Comparison of ENCODE assay signal across 15 mouse cellular contexts in the genomic region with DNA sequence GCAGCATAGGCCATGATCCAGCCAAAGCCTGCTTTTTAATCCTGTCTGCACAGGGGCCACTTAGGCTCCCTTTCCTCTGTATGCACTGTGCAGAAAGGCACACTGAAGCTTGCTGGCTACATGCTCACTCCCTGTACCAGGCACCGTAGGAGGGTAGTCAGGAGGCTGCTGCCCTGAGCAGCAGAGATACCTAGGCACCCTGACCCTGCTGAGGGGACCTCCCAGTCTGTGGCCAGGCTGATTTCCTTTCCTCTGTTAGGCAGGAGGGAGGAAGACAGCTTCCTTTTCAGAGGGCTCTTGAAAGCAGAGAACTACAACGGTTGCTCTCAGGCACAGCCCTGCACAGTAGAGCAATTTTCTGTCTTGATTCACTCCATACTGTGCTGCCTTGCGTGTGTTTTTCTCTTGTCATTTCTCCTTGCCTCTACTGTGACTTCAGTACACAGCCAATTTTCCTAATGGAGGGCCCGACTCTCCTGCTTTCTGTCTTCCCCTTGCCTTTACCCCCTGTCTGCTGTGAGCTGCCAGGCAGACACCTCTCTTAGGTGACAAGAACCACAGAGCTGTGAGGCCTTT. TPM values are rescaled to one million over a fixed set of nuclear protein-coding genes. Genes with fewer than 3 reads are reported as not detected.
A peak's percentile ranks its signal among the peaks of the same experiment; 100 is the strongest.
DNase-seq lines count a peak whose midpoint lies in the region; ATAC-seq lines count a peak whose summit lies in the region.
"Had no signal": no experiment of that assay in that cellular context is flagged by ENCODE, and none has a peak within 500 bp of the region (broad histone marks: within the 10 kb centered on the region; RNA-seq: fewer than 3 reads in every experiment).

No protein-coding gene starts in this region.

- WGBS in hindbrain, embryonic 13.5 days = 26% methylated on average over 4 of the region's 4 CpGs
- 20% methylated on average over 4 of the region's 4 CpGs for WGBS in hindbrain, embryonic 10.5 days
- 30% methylated on average over 4 of the region's 4 CpGs for WGBS in embryonic facial prominence, embryonic 15.5 days
- WGBS in intestine, embryonic 16.5 days = 50% methylated on average over 4 of the region's 4 CpGs

- H3K4me2 ChIP-seq in hindbrain, embryonic 13.5 days = peak overlapping the region; percentile 42
- H3K4me2 ChIP-seq in embryonic facial prominence, embryonic 15.5 days (replicated peaks) = peak overlapping the region; percentile 92; the same call in 1 of the 2 replicates
- H3K4me2 ChIP-seq in intestine, embryonic 16.5 days (ENCODE audit: low read depth, low read length) = no peak overlapping the region
- H3K4me2 ChIP-seq: forebrain, embryonic 13.5 days; stomach, embryonic 15.5 days had no signal

- H3K27me3 ChIP-seq in hindbrain, embryonic 13.5 days = peaks cover 89% of the 10 kb centered on the region
- H3K27me3 ChIP-seq in hindbrain, embryonic 10.5 days (ENCODE audit: insufficient read depth, poor library complexity, severe bottlenecking) = peaks cover 76% of the 10 kb centered on the region
- peaks cover 47% of the 10 kb centered on the region for H3K27me3 ChIP-seq in embryonic facial prominence, embryonic 15.5 days
- H3K27me3 ChIP-seq in intestine, embryonic 16.5 days (replicated peaks; ENCODE audit: control insufficient read depth, insufficient read depth, low read length) = peaks cover 46% of the 10 kb centered on the region

- no peaks in the 10 kb centered on the region for H3K9me3 ChIP-seq in hindbrain, embryonic 13.5 days
- H3K9me3 ChIP-seq in hindbrain, embryonic 10.5 days = no peaks in the 10 kb centered on the region
- no peaks in the 10 kb centered on the region for H3K9me3 ChIP-seq in embryonic facial prominence, embryonic 15.5 days (replicated peaks)
- H3K9me3 ChIP-seq in intestine, embryonic 16.5 days (ENCODE audit: control insufficient read depth, low read length) = no peaks in the 10 kb centered on the region
- H3K9me3 ChIP-seq: forebrain, embryonic 13.5 days; stomach, embryonic 15.5 days had no signal

- H3K4me1 ChIP-seq in hindbrain, embryonic 13.5 days (replicated peaks) = peaks cover 16% of the 10 kb centered on the region
- peaks cover 30% of the 10 kb centered on the region for H3K4me1 ChIP-seq in hindbrain, embryonic 10.5 days (replicated peaks)
- peaks cover 17% of the 10 kb centered on the region for H3K4me1 ChIP-seq in embryonic facial prominence, embryonic 15.5 days
- H3K4me1 ChIP-seq in intestine, embryonic 16.5 days (ENCODE audit: control insufficient read depth, insufficient read depth, low read length) = no peaks in the 10 kb centered on the region

- no peaks in the 10 kb centered on the region for H3K36me3 ChIP-seq in hindbrain, embryonic 13.5 days
- H3K36me3 ChIP-seq in hindbrain, embryonic 10.5 days = no peaks in the 10 kb centered on the region
- H3K36me3 ChIP-seq in embryonic facial prominence, embryonic 15.5 days = no peaks in the 10 kb centered on the region
- no peaks in the 10 kb centered on the region for H3K36me3 ChIP-seq in intestine, embryonic 16.5 days (ENCODE audit: control insufficient read depth, insufficient read depth, low read length)
- H3K36me3 ChIP-seq: stomach, embryonic 15.5 days had no signal

- H3K4me3 ChIP-seq in hindbrain, embryonic 13.5 days = peak overlapping the region; percentile 41; the same call in 1 of the 2 replicates
- no peak overlapping the region for H3K4me3 ChIP-seq in hindbrain, embryonic 10.5 days
- peak overlapping the region; percentile 54; the same call in 1 of the 2 replicates for H3K4me3 ChIP-seq in embryonic facial prominence, embryonic 15.5 days (replicated peaks)
- H3K4me3 ChIP-seq in intestine, embryonic 16.5 days (ENCODE audit: low read length) = no peak overlapping the region
- H3K4me3 ChIP-seq: forebrain, embryonic 13.5 days; stomach, embryonic 15.5 days had no signal

- ATAC-seq in hindbrain, embryonic 13.5 days (ENCODE audit: low FRiP score) = no peak
- ATAC-seq in CD4-positive, CD25-positive, alpha-beta regulatory T cell, adult 4 months = peak; percentile 22
- no peak; the same call in 1 of the 2 replicates for ATAC-seq in embryonic facial prominence, embryonic 15.5 days (ENCODE audit: insufficient number of reproducible peaks, low FRiP score, low TSS enrichment, low read depth)
- no peak for ATAC-seq in intestine, embryonic 16.5 days
- ATAC-seq: forebrain, embryonic 13.5 days had no signal

- no peak for DNase-seq in hindbrain, embryonic 10.5 days (ENCODE audit: low spot score)
- peak; percentile 66 for DNase-seq in naive thymus-derived CD4-positive, alpha-beta T cell, adult 2 months (ENCODE audit: low read depth)
- no peak for DNase-seq in adrenal gland, postnatal 4 days (ENCODE audit: low spot score in 2 of 2)
- no peak for DNase-seq in lung, postnatal 4 days
- DNase-seq: adrenal gland, postnatal 14 days; cerebellum, postnatal 10 days had no signal

- H3K27ac ChIP-seq in hindbrain, embryonic 13.5 days = peak overlapping the region; percentile 40
- H3K27ac ChIP-seq in hindbrain, embryonic 10.5 days = no peak overlapping the region
- H3K27ac ChIP-seq in embryonic facial prominence, embryonic 15.5 days (replicated peaks) = no peak overlapping the region
- H3K27ac ChIP-seq in intestine, embryonic 16.5 days (ENCODE audit: low read length) = no peak overlapping the region
- H3K27ac ChIP-seq: forebrain, embryonic 13.5 days; stomach, embryonic 15.5 days had no signal

- H3K9ac ChIP-seq in hindbrain, embryonic 13.5 days = peak overlapping the region; percentile 13
- no peak overlapping the region for H3K9ac ChIP-seq in embryonic facial prominence, embryonic 15.5 days
- H3K9ac ChIP-seq in intestine, embryonic 16.5 days (ENCODE audit: low read depth, low read length) = no peak overlapping the region
- H3K9ac ChIP-seq: forebrain, embryonic 13.5 days; stomach, embryonic 15.5 days had no signal

RNA-seq across cellular contexts. Expression of gene 4930412O13Rik, which starts 9.8 kb away (rescaled TPM):
- 1.1 and 2.5 TPM in 2 replicates for polyA plus RNA-seq in hindbrain, embryonic 13.5 days (2015; fragmentation: Nextera tagmentation; extraction: Ambion mirVana)
- 0.75 and 1.0 TPM in 2 replicates for polyA plus RNA-seq in hindbrain, embryonic 10.5 days (2016; fragmentation: Nextera tagmentation; extraction: Ambion mirVana)
- polyA plus RNA-seq in CD4-positive, CD25-positive, alpha-beta regulatory T cell, adult 4 months (2017; shearing (Covaris generic)) = 1 to 10 TPM in 1 of 2 experiments, under 1 TPM in 1; 0.66 to 1.9 TPM
- polyA plus RNA-seq in embryonic facial prominence, embryonic 15.5 days (2015; fragmentation: Nextera tagmentation; extraction: Ambion mirVana) = 0.67 TPM in 1 of 2 replicates, not detected in the other
- polyA plus RNA-seq in intestine, embryonic 16.5 days (2015; fragmentation: Nextera tagmentation; extraction: Ambion mirVana) = not detected in 2 replicates
- total RNA-seq in adrenal gland, postnatal 4 days (2021) = 1 to 10 TPM; 4.4 to 6.5 TPM
- total RNA-seq: left cerebral cortex, adult 18-20 months had no signal
- polyA plus RNA-seq: forebrain, embryonic 13.5 days; lung, embryonic 16.5 days; stomach, embryonic 15.5 days had no signal

RNA-seq across cellular contexts. Expression of gene 9230102O04Rik, which starts 18.1 kb away (rescaled TPM):
- 1.4 and 2.7 TPM in 2 replicates for polyA plus RNA-seq in hindbrain, embryonic 13.5 days (2015; fragmentation: Nextera tagmentation; extraction: Ambion mirVana)
- polyA plus RNA-seq in hindbrain, embryonic 10.5 days (2016; fragmentation: Nextera tagmentation; extraction: Ambion mirVana) = 0.54 TPM in 1 of 2 replicates, not detected in the other
- polyA plus RNA-seq in CD4-positive, CD25-positive, alpha-beta regulatory T cell, adult 4 months (2017; shearing (Covaris generic)) = under 1 TPM in 1 of 2 experiments, not detected in 1; 0.81 TPM
- 0.56 and 0.65 TPM in 2 replicates for polyA plus RNA-seq in embryonic facial prominence, embryonic 15.5 days (2015; fragmentation: Nextera tagmentation; extraction: Ambion mirVana)
- not detected in 2 replicates for polyA plus RNA-seq in intestine, embryonic 16.5 days (2015; fragmentation: Nextera tagmentation; extraction: Ambion mirVana)
- 1 to 10 TPM in 1 of 2 experiments, under 1 TPM in 1; 0.87 to 2.3 TPM for total RNA-seq in adrenal gland, postnatal 4 days (2021)
- total RNA-seq: adrenal gland, postnatal 14 days; left cerebral cortex, adult 18-20 months had no signal
- polyA plus RNA-seq: forebrain, embryonic 13.5 days; heart, embryonic 14.5 days; lung, embryonic 16.5 days; stomach, embryonic 15.5 days had no signal

RNA-seq across cellular contexts. Expression of gene Gata3, which starts 18.6 kb away (rescaled TPM):
- polyA plus RNA-seq in hindbrain, embryonic 13.5 days (2015; fragmentation: Nextera tagmentation; extraction: Ambion mirVana) = 32.3 and 59.4 TPM in 2 replicates
- 14.2 and 16.8 TPM in 2 replicates for polyA plus RNA-seq in hindbrain, embryonic 10.5 days (2016; fragmentation: Nextera tagmentation; extraction: Ambion mirVana)
- polyA plus RNA-seq in CD4-positive, CD25-positive, alpha-beta regulatory T cell, adult 4 months (2017; shearing (Covaris generic)) = 100 to 1,000 TPM; 136 to 163 TPM
- polyA plus RNA-seq in embryonic facial prominence, embryonic 15.5 days (2015; fragmentation: Nextera tagmentation; extraction: Ambion mirVana) = 50.7 and 54.0 TPM in 2 replicates
- polyA plus RNA-seq in intestine, embryonic 16.5 days (2015; fragmentation: Nextera tagmentation; extraction: Ambion mirVana) = 2.0 and 2.1 TPM in 2 replicates
- total RNA-seq in adrenal gland, postnatal 4 days (2021) = 10 to 100 TPM; 28.0 to 37.3 TPM
- total RNA-seq: left cerebral cortex, adult 18-20 months had no signal

Comparison
In these comparisons a context has a peak if more than half of its experiments do, and no peak if none do; other contexts are left out.
1. H3K4me3 ChIP-seq: peak in hindbrain, embryonic 13.5 days (single experiment) and embryonic facial prominence, embryonic 15.5 days (single experiment); none in hindbrain, embryonic 10.5 days (single experiment) and intestine, embryonic 16.5 days (single experiment).